Mouse (Mus musculus): ENCODE results near the gene Notch4. TPM values are rescaled to one million over a fixed set of nuclear protein-coding genes. Genes with fewer than 3 reads are reported as not detected.

The Notch4 gene
- polyA plus RNA-seq, 1 experiment: 0.56 TPM

GRCm38 (mm10) chr17:34549843-34550242 lies 14.2 kb upstream of the Notch4 start:
- no peak for TF ChIP-seq CTCF (IDR thresholded peaks at IDR 0.05; ENCODE audit: borderline replicate concordance, insufficient read depth, low read length)
- TF ChIP-seq POLR2A (IDR thresholded peaks at IDR 0.05; ENCODE audit: low read depth, low read length): no peak
- no peaks in the 10 kb centered on the region for H3K4me1 ChIP-seq (ENCODE audit: control insufficient read depth, insufficient read depth, low read length)
- H3K4me3 ChIP-seq (ENCODE audit: insufficient read depth, low read length): no peak overlapping the region
- no peak overlapping the region for H3K27ac ChIP-seq (ENCODE audit: insufficient read depth, low read length)

- TF ChIP-seq POLR2A (IDR thresholded peaks at IDR 0.05; ENCODE audit: low read depth, low read length): no peak
- peak; percentile 73; the same call in 1 of the 2 replicates for TF ChIP-seq CTCF (IDR thresholded peaks at IDR 0.05; ENCODE audit: borderline replicate concordance, insufficient read depth, low read length)
- H3K27ac ChIP-seq (ENCODE audit: insufficient read depth, low read length): no peak overlapping the region
- H3K4me1 ChIP-seq (ENCODE audit: control insufficient read depth, insufficient read depth, low read length): no peaks in the 10 kb centered on the region
- no peak overlapping the region for H3K4me3 ChIP-seq (ENCODE audit: insufficient read depth, low read length)
Measured at GRCm38 (mm10) chr17:34555483-34555882, 8.6 kb upstream of the Notch4 start.

GRCm38 (mm10) chr17:34556406-34556805 lies 7.7 kb upstream of the Notch4 start:
- Histone ChIP-seq H3K27ac (ENCODE audit: insufficient read depth, low read length) (no peak overlapping the region), H3K4me1 (ENCODE audit: control insufficient read depth, insufficient read depth, low read length) (no peaks in the 10 kb centered on the region), H3K4me3 (ENCODE audit: insufficient read depth, low read length) (no peak overlapping the region)
- TF ChIP-seq CTCF (IDR thresholded peaks at IDR 0.05; ENCODE audit: borderline replicate concordance, insufficient read depth, low read length) (no peak), POLR2A (IDR thresholded peaks at IDR 0.05; ENCODE audit: low read depth, low read length) (no peak)

GRCm38 (mm10) chr17:34557411-34557810 lies 6.7 kb upstream of the Notch4 start:
- Histone ChIP-seq H3K4me3 (ENCODE audit: insufficient read depth, low read length) (no peak overlapping the region), H3K27ac (ENCODE audit: insufficient read depth, low read length) (no peak overlapping the region), H3K4me1 (ENCODE audit: control insufficient read depth, insufficient read depth, low read length) (no peaks in the 10 kb centered on the region)
- TF ChIP-seq POLR2A (IDR thresholded peaks at IDR 0.05; ENCODE audit: low read depth, low read length): no peak
- no peak for TF ChIP-seq CTCF (IDR thresholded peaks at IDR 0.05; ENCODE audit: borderline replicate concordance, insufficient read depth, low read length)

- TF ChIP-seq CTCF (IDR thresholded peaks at IDR 0.05; ENCODE audit: borderline replicate concordance, insufficient read depth, low read length) (no peak), POLR2A (IDR thresholded peaks at IDR 0.05; ENCODE audit: low read depth, low read length) (no peak)
- no peak overlapping the region for H3K27ac ChIP-seq (ENCODE audit: insufficient read depth, low read length)
- no peak overlapping the region for H3K4me3 ChIP-seq (ENCODE audit: insufficient read depth, low read length)
- 0 out of 2 replicates have a peak, but pooled peaks cover under 1% of the 10 kb centered on the region for H3K4me1 ChIP-seq (ENCODE audit: control insufficient read depth, insufficient read depth, low read length)
Measured at GRCm38 (mm10) chr17:34559116-34559515, 5.0 kb upstream of the Notch4 start.

- TF ChIP-seq POLR2A (IDR thresholded peaks at IDR 0.05; ENCODE audit: low read depth, low read length) (no peak), CTCF (IDR thresholded peaks at IDR 0.05; ENCODE audit: borderline replicate concordance, insufficient read depth, low read length) (no peak)
- H3K27ac ChIP-seq (ENCODE audit: insufficient read depth, low read length): no peak overlapping the region
- H3K4me3 ChIP-seq (ENCODE audit: insufficient read depth, low read length): no peak overlapping the region
- peaks cover 4% of the 10 kb centered on the region; the same call in 1 of the 2 replicates for H3K4me1 ChIP-seq (ENCODE audit: control insufficient read depth, insufficient read depth, low read length)
Measured at GRCm38 (mm10) chr17:34559895-34560294, 4.2 kb upstream of the Notch4 start.

GRCm38 (mm10) chr17:34560438-34560837 lies 3.6 kb upstream of the Notch4 start:
- H3K4me1 ChIP-seq (ENCODE audit: control insufficient read depth, insufficient read depth, low read length): peaks cover 4% of the 10 kb centered on the region; the same call in 1 of the 2 replicates
- H3K27ac ChIP-seq (ENCODE audit: insufficient read depth, low read length): no peak overlapping the region
- no peak overlapping the region for H3K4me3 ChIP-seq (ENCODE audit: insufficient read depth, low read length)
- TF ChIP-seq CTCF (IDR thresholded peaks at IDR 0.05; ENCODE audit: borderline replicate concordance, insufficient read depth, low read length) (no peak), POLR2A (IDR thresholded peaks at IDR 0.05; ENCODE audit: low read depth, low read length) (no peak)

GRCm38 (mm10) chr17:34561200-34561599 lies 2.9 kb upstream of the Notch4 start:
- Histone ChIP-seq H3K4me1 (ENCODE audit: control insufficient read depth, insufficient read depth, low read length) (peaks cover 4% of the 10 kb centered on the region; the same call in 1 of the 2 replicates), H3K27ac (ENCODE audit: insufficient read depth, low read length) (no peak overlapping the region), H3K4me3 (ENCODE audit: insufficient read depth, low read length) (no peak overlapping the region)
- TF ChIP-seq POLR2A (IDR thresholded peaks at IDR 0.05; ENCODE audit: low read depth, low read length): no peak
- no peak for TF ChIP-seq CTCF (IDR thresholded peaks at IDR 0.05; ENCODE audit: borderline replicate concordance, insufficient read depth, low read length)

- no peak overlapping the region for H3K27ac ChIP-seq (ENCODE audit: insufficient read depth, low read length)
- peaks cover 4% of the 10 kb centered on the region; the same call in 1 of the 2 replicates for H3K4me1 ChIP-seq (ENCODE audit: control insufficient read depth, insufficient read depth, low read length)
- H3K4me3 ChIP-seq (ENCODE audit: insufficient read depth, low read length): no peak overlapping the region
- no peak for TF ChIP-seq CTCF (IDR thresholded peaks at IDR 0.05; ENCODE audit: borderline replicate concordance, insufficient read depth, low read length)
- TF ChIP-seq POLR2A (IDR thresholded peaks at IDR 0.05; ENCODE audit: low read depth, low read length): no peak
Measured at GRCm38 (mm10) chr17:34562595-34562994, 1.5 kb upstream of the Notch4 start.

- no peak overlapping the region for H3K27ac ChIP-seq (ENCODE audit: insufficient read depth, low read length)
- peaks cover 4% of the 10 kb centered on the region; the same call in 1 of the 2 replicates for H3K4me1 ChIP-seq (ENCODE audit: control insufficient read depth, insufficient read depth, low read length)
- no peak for TF ChIP-seq POLR2A (IDR thresholded peaks at IDR 0.05; ENCODE audit: low read depth, low read length)
- no peak for TF ChIP-seq CTCF (IDR thresholded peaks at IDR 0.05; ENCODE audit: borderline replicate concordance, insufficient read depth, low read length)
- no peak overlapping the region for H3K4me3 ChIP-seq (ENCODE audit: insufficient read depth, low read length)
Measured at GRCm38 (mm10) chr17:34563354-34563753, 714 bp upstream of the Notch4 start.

Data from embryonic fibroblast, embryonic 13.5 days (primary cell).